Mouse (Mus musculus) B cell, adult 62 days (primary cell): Measurements from ENCODE around the gene Lce3d. TPM values are rescaled to one million over a fixed set of nuclear protein-coding genes. Genes with fewer than 3 reads are reported as not detected.

ENCODE experiments used
- total RNA-seq: library from RNA; stranded (reverse); gene quantifications from 4 replicates; pipeline ENCODE4 v1.2.4, GENCODE M21; 2023

Lce3d gene
- not detected in 4 replicates for total RNA-seq

GRCm38 (mm10) chr3:92957090-92957489 lies at the start of gene Lce3d:
Gene Lce3d (plus strand): TSS chr3:92957390.

GRCm38 (mm10) chr3:92926130-92926529 lies 31.1 kb upstream of the Lce3d start, which contains the start of gene Lce3a:
Gene Lce3a (minus strand): TSS chr3:92926230.

GRCm38 (mm10) chr3:92932679-92933078 lies 24.5 kb upstream of the Lce3d start, which contains the start of gene Lce3b:
Gene Lce3b (plus strand): TSS chr3:92932979.

GRCm38 (mm10) chr3:92944186-92944585 lies 13.0 kb upstream of the Lce3d start, which contains the start of gene Lce3c:
Gene Lce3c (plus strand): TSS chr3:92944486.

GRCm38 (mm10) chr3:92966761-92967160 lies 9.6 kb downstream of the Lce3d start, which contains the start of gene Lce3e:
Gene Lce3e (plus strand): TSS chr3:92967061.

GRCm38 (mm10) chr3:92991926-92992325 lies 34.7 kb downstream of the Lce3d start, which contains the start of gene Lce3f:
Gene Lce3f (plus strand): TSS chr3:92992226.

Other genes starting within 250 kb of the Lce3d start
- gene Lce1e, start 248.3 kb upstream of the Lce3d start, total RNA-seq = not detected in 4 replicates
- gene Lce1f, start 237.0 kb upstream of the Lce3d start, total RNA-seq = not detected in 4 replicates
- not detected in 4 replicates for gene Gm38119, start 218.3 kb upstream of the Lce3d start, total RNA-seq
- not detected in 4 replicates for gene Lce1g, start 205.1 kb upstream of the Lce3d start, total RNA-seq
- gene Lce1h, start 192.3 kb upstream of the Lce3d start, total RNA-seq = not detected in 4 replicates
- gene Lce1i, start 178.5 kb upstream of the Lce3d start, total RNA-seq = not detected in 4 replicates
- gene Lce1j, start 166.9 kb upstream of the Lce3d start, total RNA-seq = not detected in 4 replicates
- not detected in 4 replicates for gene Lce1k, start 149.5 kb upstream of the Lce3d start, total RNA-seq
- not detected in 4 replicates for gene Kprp, start 130.1 kb upstream of the Lce3d start, total RNA-seq
- not detected in 4 replicates for gene Lce1l, start 106.1 kb upstream of the Lce3d start, total RNA-seq
- gene 2310050C09Rik, start 87.2 kb upstream of the Lce3d start, total RNA-seq = not detected in 4 replicates
- not detected in 4 replicates for gene Lce3a, start 31.2 kb upstream of the Lce3d start, total RNA-seq
- gene Lce3b, start 24.4 kb upstream of the Lce3d start, total RNA-seq = not detected in 4 replicates
- not detected in 4 replicates for gene Lce3c, start 12.9 kb upstream of the Lce3d start, total RNA-seq
- gene Lce3e, start 9.7 kb downstream of the Lce3d start, total RNA-seq = not detected in 4 replicates
- not detected in 4 replicates for gene Lce3f, start 34.8 kb downstream of the Lce3d start, total RNA-seq
- not detected in 4 replicates for gene Crct1, start 58.3 kb downstream of the Lce3d start, total RNA-seq
- gene Lce1m, start 61.7 kb downstream of the Lce3d start, total RNA-seq = not detected in 4 replicates
- not detected in 4 replicates for gene Gm4858, start 111.4 kb downstream of the Lce3d start, total RNA-seq
- not detected in 4 replicates for gene Crnn, start 187.4 kb downstream of the Lce3d start, total RNA-seq
- gene Flg2, start 239.9 kb downstream of the Lce3d start, total RNA-seq = not detected in 4 replicates